Mouse (Mus musculus) intestine, embryonic 16.5 days (tissue): ENCODE results near the gene Krtap5-4. TPM values are rescaled to one million over a fixed set of nuclear protein-coding genes. Genes with fewer than 3 reads are reported as not detected.
A peak's percentile ranks its signal among the peaks of the same experiment; 100 is the strongest.
"Not testable (repeated sequence)": the region's sequence is repeated elsewhere in the genome, so short reads cannot be mapped to it uniquely, and the experiment has no call there.

Source experiments
- ATAC-seq: fragments of 200-750 bp; cut with Nextera tagmentation; 2 replicates; pipeline ENCODE4 v1.8.0; 2017; ENCODE audit warnings: moderate TSS enrichment, moderate library complexity
- H3K27ac ChIP-seq: fragments of 300-500 bp; sonication (generic); 2 replicates; pipeline ENCODE4 v1.5.1; 2014; ENCODE audit warnings: mild to moderate bottlenecking, low read length
- H3K27me3 ChIP-seq: fragments of 300-500 bp; sonication (generic); replicated peaks from 2 replicates; pipeline ENCODE4 v1.6.1; 2014; ENCODE audit warnings: low read length, control low read depth, mixed read lengths; ENCODE audit not compliant: control insufficient read depth, insufficient read depth
- H3K36me3 ChIP-seq: fragments of 300-500 bp; sonication (generic); 2 replicates; pipeline ENCODE4 v1.6.1; 2014; ENCODE audit warnings: low read length, control low read depth; ENCODE audit not compliant: control insufficient read depth, insufficient read depth
- H3K4me1 ChIP-seq: fragments of 300-500 bp; sonication (generic); 2 replicates; pipeline ENCODE4 v1.6.1; 2014; ENCODE audit warnings: low read length, control low read depth, mixed read lengths; ENCODE audit not compliant: control insufficient read depth, insufficient read depth
- H3K4me2 ChIP-seq: fragments of 300-500 bp; sonication (generic); 2 replicates; pipeline ENCODE4 v1.6.1; 2014; ENCODE audit warnings: low read depth, low read length, control low read depth
- H3K4me3 ChIP-seq: fragments of 300-500 bp; sonication (generic); 2 replicates; pipeline ENCODE4 v1.5.1; 2014; ENCODE audit warnings: mild to moderate bottlenecking, low read length
- H3K9ac ChIP-seq: fragments of 300-500 bp; sonication (generic); 2 replicates; pipeline ENCODE4 v1.6.1; 2014; ENCODE audit warnings: low read depth, low read length
- H3K9me3 ChIP-seq: fragments of 300-500 bp; sonication (generic); 2 replicates; pipeline ENCODE4 v1.6.1; 2016; ENCODE audit warnings: low read length, control low read depth; ENCODE audit not compliant: control insufficient read depth
- WGBS: fragments of 180-500 bp; shearing (Covaris S2); extraction: QIAGEN DNeasy Blood & Tissue Kit; methylation state at CpG from one replicate; pipeline ENCODE4 v1.1.7; 2014; 5-methylcytosine and 5-hydroxymethylcytosine counted together
- polyA plus RNA-seq: library from polyadenylated mRNA; unstranded; fragments of >200 nt; fragmentation: Nextera tagmentation; extraction: Ambion mirVana; gene quantifications from 2 replicates; pipeline ENCODE4 v1.2.1, GENCODE M21; 2015

Gene Krtap5-4
- polyA plus RNA-seq, 1 experiment from 2014 or later = not detected

- 69% methylated on average over 5 of the region's 5 CpGs for WGBS
- Histone ChIP-seq H3K4me2 (no peak overlapping the region), H3K27ac (0 out of 2 replicates have a peak overlapping the region, but pooled peaks have one; percentile 6)
These were observed 13.9 kb downstream of the Krtap5-4 start for GRCm38 (mm10) chr7:142317216-142317615.

GRCm38 (mm10) chr7:142319124-142319523 lies 15.8 kb downstream of the Krtap5-4 start:
- H3K27me3 ChIP-seq = no peaks in the 10 kb centered on the region
- H3K9ac ChIP-seq = no peak overlapping the region
- no peak overlapping the region for H3K4me3 ChIP-seq
- peak overlapping the region; percentile 26; the same call in 1 of the 2 replicates for H3K27ac ChIP-seq
- peaks cover 7% of the 10 kb centered on the region for H3K4me1 ChIP-seq
- H3K36me3 ChIP-seq = no peaks in the 10 kb centered on the region
- H3K9me3 ChIP-seq = no peaks in the 10 kb centered on the region
- no peak for ATAC-seq
- 74% methylated on average over 11 of the region's 11 CpGs for WGBS
- no peak overlapping the region for H3K4me2 ChIP-seq

More at GRCm38 (mm10) chr7:142317216-142317615, 13.9 kb downstream of the Krtap5-4 start:
- H3K4me3 ChIP-seq = no peak overlapping the region
- H3K4me1 ChIP-seq = peaks cover 7% of the 10 kb centered on the region; the same call in 1 of the 2 replicates
- H3K27me3 ChIP-seq = no peaks in the 10 kb centered on the region
- ATAC-seq = peak; percentile 15; the same call in 1 of the 2 replicates
- no peaks in the 10 kb centered on the region for H3K36me3 ChIP-seq
- 0 out of 2 replicates have a peak overlapping the region, but pooled peaks have one; percentile 7 for H3K9ac ChIP-seq
- no peaks in the 10 kb centered on the region for H3K9me3 ChIP-seq

- H3K9me3 ChIP-seq = no peaks in the 10 kb centered on the region
- ATAC-seq = no peak
- H3K4me2 ChIP-seq = no peak overlapping the region
- peak overlapping the region; percentile 57; the same call in 1 of the 2 replicates for H3K27ac ChIP-seq
- no peaks in the 10 kb centered on the region for H3K36me3 ChIP-seq
- H3K27me3 ChIP-seq = no peaks in the 10 kb centered on the region
- H3K4me3 ChIP-seq = no peak overlapping the region
- H3K9ac ChIP-seq = no peak overlapping the region
- WGBS = 34% methylated on average over 2 of the region's 2 CpGs
- H3K4me1 ChIP-seq = peaks cover 7% of the 10 kb centered on the region
These were observed 17.6 kb downstream of the Krtap5-4 start for GRCm38 (mm10) chr7:142320906-142321305.

- ATAC-seq, H3K36me3 ChIP-seq, H3K4me2 ChIP-seq, H3K4me3 ChIP-seq, H3K9me3 ChIP-seq, H3K27me3 ChIP-seq, H3K27ac ChIP-seq, H3K9ac ChIP-seq: not testable (repeated sequence)
- WGBS = 58% methylated on average over 4 of the region's 10 CpGs
- peaks cover 13% of the 10 kb centered on the region for H3K4me1 ChIP-seq
These were observed 18.4 kb downstream of the Krtap5-4 start for GRCm38 (mm10) chr7:142321637-142322306.

GRCm38 (mm10) chr7:142322641-142323040 lies 19.3 kb downstream of the Krtap5-4 start:
- no peaks in the 10 kb centered on the region for H3K36me3 ChIP-seq
- H3K27ac ChIP-seq = no peak overlapping the region
- no peak overlapping the region for H3K4me2 ChIP-seq
- no peak overlapping the region for H3K4me3 ChIP-seq
- H3K4me1 ChIP-seq = peaks cover 7% of the 10 kb centered on the region
- no peaks in the 10 kb centered on the region for H3K27me3 ChIP-seq
- WGBS = 87% methylated on average over 6 of the region's 6 CpGs
- no peak for ATAC-seq
- no peaks in the 10 kb centered on the region for H3K9me3 ChIP-seq
- no peak overlapping the region for H3K9ac ChIP-seq

- H3K4me1 ChIP-seq = peaks cover 11% of the 10 kb centered on the region
- no peak overlapping the region for H3K4me2 ChIP-seq
- no peak overlapping the region for H3K9ac ChIP-seq
- WGBS = 75% methylated on average over 12 of the region's 12 CpGs
- H3K4me3 ChIP-seq = no peak overlapping the region
- peak overlapping the region; percentile 51; the same call in 1 of the 2 replicates for H3K27ac ChIP-seq
- H3K27me3 ChIP-seq = no peaks in the 10 kb centered on the region
- no peaks in the 10 kb centered on the region for H3K36me3 ChIP-seq
- ATAC-seq = no peak
- no peaks in the 10 kb centered on the region for H3K9me3 ChIP-seq
These were observed 20.2 kb downstream of the Krtap5-4 start for GRCm38 (mm10) chr7:142323396-142324117.

GRCm38 (mm10) chr7:142326714-142327445 lies 23.5 kb downstream of the Krtap5-4 start:
- WGBS = 28% methylated on average over 9 of the region's 9 CpGs
- Histone ChIP-seq H3K4me2 (no peak overlapping the region), H3K36me3 (no peaks in the 10 kb centered on the region), H3K4me1 (peaks cover 36% of the 10 kb centered on the region), H3K4me3 (no peak overlapping the region), H3K27me3 (no peaks in the 10 kb centered on the region), H3K9me3 (no peaks in the 10 kb centered on the region), H3K9ac (0 out of 2 replicates have a peak overlapping the region, but pooled peaks have one; percentile 2), H3K27ac (peak overlapping the region; percentile 45)
- ATAC-seq = no peak

DNA sequence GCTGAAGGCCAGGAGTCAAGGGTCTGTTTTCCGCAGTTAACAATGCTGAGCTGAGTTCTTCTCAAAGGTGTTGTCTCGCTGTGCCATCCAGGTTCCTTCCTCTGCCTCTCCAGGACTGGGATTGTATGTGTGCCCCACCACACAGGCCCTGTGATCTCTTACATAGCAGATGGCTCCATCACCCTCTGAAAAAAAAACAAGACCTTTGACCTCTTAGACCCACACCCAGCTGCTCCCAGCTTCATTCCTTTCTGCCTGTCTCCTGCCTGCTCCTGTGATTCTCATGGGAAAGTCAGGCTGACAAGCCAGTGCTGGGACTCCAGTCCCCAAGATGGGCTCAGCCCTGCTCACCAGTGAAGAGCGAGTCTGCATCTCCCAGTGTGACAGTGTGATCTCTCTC lies 25.2 kb downstream of the Krtap5-4 start:
- ATAC-seq = peak; percentile 30; the same call in 1 of the 2 replicates
- Histone ChIP-seq H3K4me1 (peaks cover 42% of the 10 kb centered on the region), H3K36me3 (no peaks in the 10 kb centered on the region), H3K4me2 (no peak overlapping the region), H3K4me3 (no peak overlapping the region), H3K27ac (no peak overlapping the region), H3K9me3 (no peaks in the 10 kb centered on the region), H3K27me3 (no peaks in the 10 kb centered on the region), H3K9ac (peak overlapping the region; percentile 43; the same call in 1 of the 2 replicates)
- 54% methylated on average over 3 of the region's 3 CpGs for WGBS

GRCm38 (mm10) chr7:142330271-142330724 lies 26.9 kb downstream of the Krtap5-4 start:
- peak overlapping the region; percentile 75 for H3K27ac ChIP-seq
- H3K9ac ChIP-seq = peak overlapping the region; percentile 8; the same call in 1 of the 2 replicates
- no peaks in the 10 kb centered on the region for H3K9me3 ChIP-seq
- WGBS = 21% methylated on average over 9 of the region's 9 CpGs
- H3K4me2 ChIP-seq = no peak overlapping the region
- peaks cover 46% of the 10 kb centered on the region for H3K4me1 ChIP-seq
- no peaks in the 10 kb centered on the region for H3K27me3 ChIP-seq
- H3K4me3 ChIP-seq = no peak overlapping the region
- peak; percentile 68 for ATAC-seq
- no peaks in the 10 kb centered on the region for H3K36me3 ChIP-seq
